Mouse (Mus musculus) layer of hippocampus, adult 18-20 months (tissue): ENCODE data around the gene Iapp. TPM values are rescaled to one million over a fixed set of nuclear protein-coding genes. Genes with fewer than 3 reads are reported as not detected.

Experiments
- total RNA-seq, 2 experiments: library from RNA; stranded (reverse); gene quantifications; 2 replicates each; pipeline ENCODE4 v1.2.3; 2021

Iapp gene
- total RNA-seq, 2 experiments from 2014 or later = not detected

Other genes starting within 250 kb of the Iapp start
- not detected for gene Slco1a6, start 89.9 kb upstream of the Iapp start, total RNA-seq
- gene Slco1a5, start 24.6 kb downstream of the Iapp start, total RNA-seq = not detected
- gene Pyroxd1, start 47.2 kb downstream of the Iapp start, total RNA-seq = 10 to 100 TPM; 13.2 to 14.4 TPM
- 10 to 100 TPM; 22.9 to 28.0 TPM for gene Recql, start 88.7 kb downstream of the Iapp start, total RNA-seq
- 10 to 100 TPM; 32.1 to 32.8 TPM for gene Golt1b, start 88.8 kb downstream of the Iapp start, total RNA-seq
- gene Spx, start 115.0 kb downstream of the Iapp start, total RNA-seq = 1 to 10 TPM in 1 of 2 experiments, under 1 TPM in 1; 0.94 to 2.0 TPM
- gene Gys2, start 174.7 kb downstream of the Iapp start, total RNA-seq = under 1 TPM; 0.12 to 0.28 TPM
- gene Ldhb, start 209.5 kb downstream of the Iapp start, total RNA-seq = 100 to 1,000 TPM; 589 to 628 TPM